Mouse (Mus musculus): Measurements from ENCODE around the gene Hist1h4d.
"Not testable (repeated sequence)": the region's sequence is repeated elsewhere in the genome, so short reads cannot be mapped to it uniquely, and the experiment has no call there.

Gene Hist1h4d

GRCm38 (mm10) chr13:23581408-23582218, at the start of gene Hist1h4d:
Gene Hist1h4d, plus strand, starts transcription at chr13:23581598.
- DNase-seq: peak; percentile 81

GRCm38 (mm10) chr13:23532262-23533075, 48.9 kb upstream of the Hist1h4d start:
- no peak for DNase-seq

GRCm38 (mm10) chr13:23533560-23534367, 47.6 kb upstream of the Hist1h4d start, which contains the start of gene Hist1h2af:
Gene Hist1h2af, plus strand, starts transcription at chr13:23533906.
- DNase-seq: peak; percentile 57

GRCm38 (mm10) chr13:23534368-23535131, 46.8 kb upstream of the Hist1h4d start:
- no peak for DNase-seq

- DNase-seq: peak; percentile 91
Measured at GRCm38 (mm10) chr13:23535137-23536075, 46.0 kb upstream of the Hist1h4d start, which contains the start of gene Hist1h3g. Gene Hist1h3g, plus strand, starts transcription at chr13:23535422.

- DNase-seq: no peak
Measured at GRCm38 (mm10) chr13:23536076-23536822, 45.1 kb upstream of the Hist1h4d start.

- DNase-seq: no peak
Measured at GRCm38 (mm10) chr13:23537006-23537710, 44.2 kb upstream of the Hist1h4d start.

GRCm38 (mm10) chr13:23538249-23538648, 43.1 kb upstream of the Hist1h4d start:
- no peak for DNase-seq

- DNase-seq: not testable (repeated sequence)
Measured at GRCm38 (mm10) chr13:23539821-23540220, 41.6 kb upstream of the Hist1h4d start.

- no peak for DNase-seq
Measured at GRCm38 (mm10) chr13:23541497-23541896, 39.9 kb upstream of the Hist1h4d start.

GRCm38 (mm10) chr13:23542225-23542980, 39.0 kb upstream of the Hist1h4d start:
- DNase-seq: not testable (repeated sequence)

GRCm38 (mm10) chr13:23542999-23543607, 38.3 kb upstream of the Hist1h4d start, which contains the start of gene Hist1h2bh:
Gene Hist1h2bh, minus strand, starts transcription at chr13:23543392.
- not testable (repeated sequence) for DNase-seq

- DNase-seq: peak; percentile 25
Measured at GRCm38 (mm10) chr13:23543965-23544786, 37.2 kb upstream of the Hist1h4d start, which contains the start of gene Hist1h3f. Gene Hist1h3f, plus strand, starts transcription at chr13:23544052.

GRCm38 (mm10) chr13:23544787-23545120, 36.6 kb upstream of the Hist1h4d start:
- DNase-seq: not testable (repeated sequence)

- DNase-seq: no peak
Measured at GRCm38 (mm10) chr13:23546694-23547093, 34.7 kb upstream of the Hist1h4d start.

GRCm38 (mm10) chr13:23550761-23551145, 30.6 kb upstream of the Hist1h4d start:
- DNase-seq: no peak

Measured in right cerebral cortex, postnatal 14 days (tissue).